Mouse (Mus musculus) bone marrow macrophage, adult 2 months (primary cell): ENCODE results near the gene Rnf146.

Source experiments
- CTCF ChIP-seq: IDR thresholded peaks from 2 replicates; pipeline ENCODE4 v1.5.1; 2012; ENCODE audit warnings: low read depth, mild to moderate bottlenecking, low read length, moderate library complexity
- POLR2A ChIP-seq: IDR thresholded peaks from 2 replicates; pipeline ENCODE4 v1.6.1; 2012; ENCODE audit warnings: mild to moderate bottlenecking, low read depth, low read length, borderline replicate concordance

DNA sequence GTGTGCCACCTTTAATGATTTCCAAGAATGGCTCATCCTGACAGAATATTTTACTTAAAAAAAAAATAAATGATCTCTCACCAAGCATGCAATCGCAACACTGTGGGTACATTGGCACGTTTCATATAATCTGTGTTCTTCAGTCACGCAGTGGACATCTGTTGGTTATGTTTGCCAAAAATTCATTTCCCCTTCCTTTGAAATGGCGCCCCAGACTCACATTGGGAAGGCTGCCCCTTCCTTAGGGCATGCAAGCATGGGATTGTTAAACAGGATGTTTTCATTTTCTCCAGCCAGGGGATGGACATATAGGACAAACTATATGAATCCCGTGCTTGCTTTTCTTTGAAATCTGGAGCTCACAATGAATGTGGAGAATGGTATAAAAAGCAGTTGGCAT lies 11.8 kb upstream of the Rnf146 start:
- TF ChIP-seq POLR2A (no peak), CTCF (no peak)
